Mouse (Mus musculus) neural tube, embryonic 11.5 days (tissue): ENCODE measurements around the gene Nol4l. TPM values are rescaled to one million over a fixed set of nuclear protein-coding genes. Genes with fewer than 3 reads are reported as not detected.

Source experiments
- ATAC-seq: fragments of 200-750 bp; cut with Nextera tagmentation; 2 replicates; pipeline ENCODE4 v1.8.0; 2017; ENCODE audit warnings: moderate number of reproducible peaks, mild to moderate bottlenecking, moderate TSS enrichment, moderate library complexity; ENCODE audit not compliant: insufficient read depth, low FRiP score, low TSS enrichment
- DNase-seq: peaks from one replicate; pipeline ENCODE4 v3.0.0-alpha.2; 2015; ENCODE audit warnings: low spot score
- H3K27ac ChIP-seq: fragments of 300-500 bp; sonication (generic); 2 replicates; pipeline ENCODE4 v1.5.1; 2014; ENCODE audit warnings: low read depth, mild to moderate bottlenecking, low read length
- H3K27me3 ChIP-seq: fragments of 300-500 bp; sonication (generic); 2 replicates; pipeline ENCODE4 v1.6.1; 2014; ENCODE audit warnings: mild to moderate bottlenecking, low read length, mixed read lengths; ENCODE audit not compliant: control insufficient read depth, insufficient read depth
- H3K36me3 ChIP-seq: fragments of 300-500 bp; sonication (generic); 2 replicates; pipeline ENCODE4 v1.6.1; 2014; ENCODE audit warnings: mild to moderate bottlenecking, low read length, moderate library complexity, mixed read lengths; ENCODE audit not compliant: control insufficient read depth, insufficient read depth
- H3K4me1 ChIP-seq: fragments of 300-500 bp; sonication (generic); 2 replicates; pipeline ENCODE4 v1.6.1; 2014; ENCODE audit warnings: low read length, mixed read lengths; ENCODE audit not compliant: control insufficient read depth, insufficient read depth
- H3K4me2 ChIP-seq: fragments of 300-500 bp; sonication (generic); 2 replicates; pipeline ENCODE4 v1.6.1; 2014; ENCODE audit warnings: low read depth, mild to moderate bottlenecking, moderate library complexity
- H3K4me3 ChIP-seq: fragments of 300-500 bp; sonication (generic); 2 replicates; pipeline ENCODE4 v1.5.1; 2014; ENCODE audit warnings: low read depth, low read length
- H3K9ac ChIP-seq: fragments of 300-500 bp; sonication (generic); 2 replicates; pipeline ENCODE4 v1.6.1; 2014; ENCODE audit warnings: mild to moderate bottlenecking, low read length
- H3K9me3 ChIP-seq: fragments of 300-500 bp; sonication (generic); 2 replicates; pipeline ENCODE4 v1.6.1; 2016; ENCODE audit warnings: low read length; ENCODE audit not compliant: control insufficient read depth
- WGBS: fragments of 180-500 bp; shearing (Covaris S2); extraction: QIAGEN DNeasy Blood & Tissue Kit; methylation state at CpG from one replicate; pipeline ENCODE4 v1.1.7; 2014; 5-methylcytosine and 5-hydroxymethylcytosine counted together
- polyA plus RNA-seq: library from polyadenylated mRNA; unstranded; fragments of >200 nt; fragmentation: Nextera tagmentation; extraction: Ambion mirVana; gene quantifications from 2 replicates; pipeline ENCODE4 v1.2.1, GENCODE M21; 2014

Gene Nol4l
- polyA plus RNA-seq, 1 experiment from 2014 or later: 37.5 TPM

- no peak overlapping the region for H3K4me3 ChIP-seq
- H3K4me2 ChIP-seq: no peak overlapping the region
- no peaks in the 10 kb centered on the region for H3K27me3 ChIP-seq
- ATAC-seq: no peak
- H3K27ac ChIP-seq: no peak overlapping the region
- H3K36me3 ChIP-seq: no peaks in the 10 kb centered on the region
- 86% methylated on average over 8 of the region's 8 CpGs for WGBS
- H3K4me1 ChIP-seq: peaks cover 17% of the 10 kb centered on the region
- DNase-seq: no peak
- H3K9ac ChIP-seq: no peak overlapping the region
- no peaks in the 10 kb centered on the region for H3K9me3 ChIP-seq
Measured at GRCm38 (mm10) chr2:153510136-153510535, 19.6 kb downstream of the Nol4l start.

- DNase-seq (peak; percentile 81), ATAC-seq (peak; percentile 64)
- Histone ChIP-seq H3K36me3 (no peaks in the 10 kb centered on the region), H3K9me3 (no peaks in the 10 kb centered on the region), H3K27ac (peak overlapping the region; percentile 67), H3K4me3 (no peak overlapping the region), H3K4me2 (peak overlapping the region; percentile 5; the same call in 1 of the 2 replicates), H3K27me3 (no peaks in the 10 kb centered on the region), H3K9ac (peak overlapping the region; percentile 40), H3K4me1 (peaks cover 17% of the 10 kb centered on the region)
- 6% methylated on average over 18 of the region's 18 CpGs for WGBS
Measured at GRCm38 (mm10) chr2:153509211-153510029, 20.4 kb downstream of the Nol4l start.

- Histone ChIP-seq H3K4me3 (no peak overlapping the region), H3K9me3 (no peaks in the 10 kb centered on the region), H3K4me1 (peaks cover 17% of the 10 kb centered on the region), H3K27me3 (no peaks in the 10 kb centered on the region), H3K4me2 (no peak overlapping the region), H3K27ac (no peak overlapping the region), H3K9ac (no peak overlapping the region), H3K36me3 (no peaks in the 10 kb centered on the region)
- DNase-seq (no peak), ATAC-seq (no peak)
- WGBS: 70% methylated on average over 3 of the region's 3 CpGs
Measured at GRCm38 (mm10) chr2:153508405-153508804, 21.4 kb downstream of the Nol4l start.

- DNase-seq: no peak
- H3K9me3 ChIP-seq: no peaks in the 10 kb centered on the region
- no peak for ATAC-seq
- 94% methylated on average over 2 of the region's 2 CpGs for WGBS
- no peak overlapping the region for H3K27ac ChIP-seq
- no peaks in the 10 kb centered on the region for H3K36me3 ChIP-seq
- H3K4me2 ChIP-seq: no peak overlapping the region
- no peak overlapping the region for H3K9ac ChIP-seq
- H3K4me3 ChIP-seq: no peak overlapping the region
- peaks cover 17% of the 10 kb centered on the region for H3K4me1 ChIP-seq
- no peaks in the 10 kb centered on the region for H3K27me3 ChIP-seq
Measured at GRCm38 (mm10) chr2:153507969-153508368, 21.8 kb downstream of the Nol4l start.

- no peaks in the 10 kb centered on the region for H3K27me3 ChIP-seq
- H3K9ac ChIP-seq: no peak overlapping the region
- H3K27ac ChIP-seq: no peak overlapping the region
- peaks cover 12% of the 10 kb centered on the region for H3K4me1 ChIP-seq
- no peaks in the 10 kb centered on the region for H3K9me3 ChIP-seq
- no peak for DNase-seq
- H3K4me2 ChIP-seq: no peak overlapping the region
- H3K36me3 ChIP-seq: no peaks in the 10 kb centered on the region
- no peak overlapping the region for H3K4me3 ChIP-seq
- no peak for ATAC-seq
- WGBS: 86% methylated on average over 5 of the region's 5 CpGs
Measured at GRCm38 (mm10) chr2:153506385-153506784, 23.4 kb downstream of the Nol4l start.

GRCm38 (mm10) chr2:153499154-153499553, 30.6 kb downstream of the Nol4l start:
- Histone ChIP-seq H3K4me1 (peaks cover 18% of the 10 kb centered on the region), H3K36me3 (no peaks in the 10 kb centered on the region), H3K4me2 (no peak overlapping the region), H3K27ac (no peak overlapping the region), H3K9me3 (no peaks in the 10 kb centered on the region), H3K27me3 (peaks cover 3% of the 10 kb centered on the region; the same call in 1 of the 2 replicates), H3K9ac (no peak overlapping the region), H3K4me3 (no peak overlapping the region)
- WGBS: 56% methylated on average over 4 of the region's 4 CpGs
- ATAC-seq (no peak), DNase-seq (no peak)

GRCm38 (mm10) chr2:153496898-153497297, 32.9 kb downstream of the Nol4l start:
- Histone ChIP-seq H3K4me1 (peaks cover 26% of the 10 kb centered on the region), H3K27me3 (peaks cover 8% of the 10 kb centered on the region), H3K4me2 (no peak overlapping the region), H3K4me3 (no peak overlapping the region), H3K27ac (peak overlapping the region; percentile 2), H3K9me3 (no peaks in the 10 kb centered on the region), H3K9ac (no peak overlapping the region), H3K36me3 (no peaks in the 10 kb centered on the region)
- DNase-seq (peak; percentile 73), ATAC-seq (peak; percentile 25; the same call in 1 of the 2 replicates)
- WGBS: 10% methylated on average over 13 of the region's 13 CpGs

- 77% methylated on average over 6 of the region's 6 CpGs for WGBS
- no peak overlapping the region for H3K9ac ChIP-seq
- DNase-seq: no peak
Measured at GRCm38 (mm10) chr2:153496301-153496700, 33.5 kb downstream of the Nol4l start.

GRCm38 (mm10) chr2:153495818-153496217, 34.0 kb downstream of the Nol4l start:
- no peaks in the 10 kb centered on the region for H3K9me3 ChIP-seq
- ATAC-seq (no peak), DNase-seq (no peak)
- H3K9ac ChIP-seq: no peak overlapping the region
- peaks cover 30% of the 10 kb centered on the region for H3K4me1 ChIP-seq
- no peak overlapping the region for H3K27ac ChIP-seq
- peaks cover 11% of the 10 kb centered on the region for H3K27me3 ChIP-seq
- H3K4me2 ChIP-seq: no peak overlapping the region
- H3K4me3 ChIP-seq: no peak overlapping the region
- H3K36me3 ChIP-seq: no peaks in the 10 kb centered on the region
- WGBS: 88% methylated on average over 4 of the region's 4 CpGs

More at GRCm38 (mm10) chr2:153496301-153496700, 33.5 kb downstream of the Nol4l start:
- no peak overlapping the region for H3K4me2 ChIP-seq
- no peak for ATAC-seq
- H3K9me3 ChIP-seq: no peaks in the 10 kb centered on the region
- H3K4me3 ChIP-seq: no peak overlapping the region
- H3K4me1 ChIP-seq: peaks cover 30% of the 10 kb centered on the region
- H3K27ac ChIP-seq: peak overlapping the region; percentile 2
- no peaks in the 10 kb centered on the region for H3K36me3 ChIP-seq
- H3K27me3 ChIP-seq: peaks cover 10% of the 10 kb centered on the region
